Comparison of ENCODE assay signal across 9 mouse cellular contexts in genomic region chr4:147406735-147407462, GRCm38 (mm10). TPM values are rescaled to one million over a fixed set of nuclear protein-coding genes. Genes with fewer than 3 reads are reported as not detected.
DNase-seq lines count a peak whose midpoint lies in the region; ATAC-seq lines count a peak whose summit lies in the region.
"Had no signal": no experiment of that assay in that cellular context is flagged by ENCODE, and none has a peak within 500 bp of the region (broad histone marks: within the 10 kb centered on the region; RNA-seq: fewer than 3 reads in every experiment).

No protein-coding gene starts in this region.

- peak; percentile 54 to 60 for DNase-seq in cerebellum, postnatal 14 days
- no peak for DNase-seq in cerebellum, adult 11 months
- peak; percentile 14 for DNase-seq in thymus, postnatal 0 days (ENCODE audit: low spot score)
- no peak for DNase-seq in thymus, postnatal 36 days
- DNase-seq in frontal cortex, postnatal 36 days (ENCODE audit: low spot score in 2 of 2), result no peak
- no peak for DNase-seq in lung, postnatal 25 days (ENCODE audit: low spot score)

- H3K36me3 ChIP-seq in hindbrain, embryonic 13.5 days, result peaks cover 21% of the 10 kb centered on the region

- peak; percentile 92 for ATAC-seq in hindbrain, embryonic 13.5 days (ENCODE audit: low FRiP score)
- peak; percentile 85 for ATAC-seq in megakaryocyte progenitor cell, adult 5-6 weeks (replicated peaks; ENCODE audit: poor library complexity)

- under 1% methylated on average over 47 of the region's 75 CpGs for WGBS in hindbrain, embryonic 13.5 days

- peak overlapping the region; percentile 63 for H3K27ac ChIP-seq in hindbrain, embryonic 13.5 days

- peak overlapping the region; percentile 49 for H3K4me3 ChIP-seq in hindbrain, embryonic 13.5 days

- peak overlapping the region; percentile 76 for H3K9ac ChIP-seq in hindbrain, embryonic 13.5 days

- H3K4me2 ChIP-seq in hindbrain, embryonic 13.5 days, result peak overlapping the region; percentile 63

- H3K4me1 ChIP-seq in hindbrain, embryonic 13.5 days (replicated peaks), result no peaks in the 10 kb centered on the region

- peaks cover 54% of the 10 kb centered on the region for H3K9me3 ChIP-seq in hindbrain, embryonic 13.5 days

- no peaks in the 10 kb centered on the region for H3K27me3 ChIP-seq in hindbrain, embryonic 13.5 days
- H3K27me3 ChIP-seq: CH12.LX had no signal

RNA-seq across cellular contexts. Expression of gene Zfp978, which starts 45.8 kb away (rescaled TPM):
- not detected in 2 replicates for polyA plus RNA-seq in thymus, postnatal 0 days (2015; fragmentation: Nextera tagmentation; extraction: Ambion mirVana)
- not detected in 2 replicates for polyA plus RNA-seq in hindbrain, embryonic 13.5 days (2015; fragmentation: Nextera tagmentation; extraction: Ambion mirVana)
- total RNA-seq in megakaryocyte progenitor cell, adult 5-6 weeks (2015), result 0.30 TPM in 1 of 2 replicates, not detected in the other
- total RNA-seq in megakaryocyte progenitor cell, adult 5-6 weeks (2017), result not detected in 2 replicates

Comparison
In these comparisons a context has a peak if more than half of its experiments do, and no peak if none do; other contexts are left out.
1. DNase-seq: peak in cerebellum, postnatal 14 days (2 of 2) and thymus, postnatal 0 days (single experiment); none in cerebellum, adult 11 months (single experiment), thymus, postnatal 36 days (0 of 2), frontal cortex, postnatal 36 days (0 of 2) and lung, postnatal 25 days (single experiment).